Mouse (Mus musculus): ENCODE measurements at regions not wholly inside any gene's neighbourhood (a gene's known extent, or its start where the extent isn't known, plus 50 kb on each side); places are given as distances from the start of the nearest gene placed in this dataset.

- TF ChIP-seq ZC3H11A (IDR thresholded peaks at IDR 0.05; ENCODE audit: borderline replicate concordance, low read depth, low read length), result no peak
- TF ChIP-seq CHD2 (IDR thresholded peaks at IDR 0.05; ENCODE audit: low read depth, low read length), result no peak
- no peak for TF ChIP-seq ZNF384 (IDR thresholded peaks at IDR 0.05; ENCODE audit: low read depth, low read length)
- no peak for TF ChIP-seq HCFC1 (IDR thresholded peaks at IDR 0.05; ENCODE audit: borderline replicate concordance, insufficient read depth, low read length)
- no peak for TF ChIP-seq MAFK (IDR thresholded peaks at IDR 0.05; ENCODE audit: insufficient read depth, low read depth, low read length)
These were observed 659.5 kb upstream of the N6amt1 start for GRCm38 (mm10) chr16:86694497-86694896.

Data from ES-E14 (cell line).